Mouse (Mus musculus) ES-E14 (cell line): Measurements from ENCODE around the gene Ulk4. TPM values are rescaled to one million over a fixed set of nuclear protein-coding genes. Genes with fewer than 3 reads are reported as not detected.

Experiments
- DNase-seq: peaks from one replicate; pipeline ENCODE4 v3.0.0-alpha.2; 2013; ENCODE audit warnings: low read depth, low spot score
- H3K27ac ChIP-seq: 2 replicates; pipeline ENCODE4 v1.5.1; 2012; ENCODE audit warnings: low read depth, mild to moderate bottlenecking, low read length, moderate library complexity, mixed read lengths; ENCODE audit not compliant: poor library complexity, insufficient read depth, severe bottlenecking
- H3K36me3 ChIP-seq: 2 replicates; pipeline ENCODE4 v1.6.1; 2012; ENCODE audit warnings: mild to moderate bottlenecking, low read length, moderate library complexity, mixed read lengths; ENCODE audit not compliant: control insufficient read depth, poor library complexity, insufficient read depth, severe bottlenecking
- H3K4me1 ChIP-seq, 2 experiments: fragments of 150-350 bp in 1 of 2; sonication (generic) in 1 of 2; 2 replicates each; pipeline ENCODE4 v1.6.1; 2012; ENCODE audit warnings: low read length in 2 of 2, mild to moderate bottlenecking in 1 of 2, mixed read lengths in 1 of 2; ENCODE audit not compliant: control insufficient read depth in 2 of 2, insufficient read depth in 2 of 2, poor library complexity in 1 of 2
- H3K4me3 ChIP-seq, 2 experiments: fragments of 150-350 bp in 1 of 2; sonication (generic) in 1 of 2; 2 replicates each; pipeline ENCODE4 v1.5.1; 2012; ENCODE audit warnings: low read length in 2 of 2, low read depth in 1 of 2, mild to moderate bottlenecking in 1 of 2, mixed read lengths in 1 of 2; ENCODE audit not compliant: insufficient read depth in 1 of 2, poor library complexity in 1 of 2, severe bottlenecking in 1 of 2
- H3K9ac ChIP-seq: 2 replicates; pipeline ENCODE4 v1.6.1; 2012; ENCODE audit warnings: low read depth, mild to moderate bottlenecking, low read length, mixed read lengths; ENCODE audit not compliant: poor library complexity, insufficient read depth, severe bottlenecking
- H3K9me3 ChIP-seq: fragments of 150-350 bp; sonication (generic); 2 replicates; pipeline ENCODE4 v1.6.1; 2012; ENCODE audit warnings: low read depth, mild to moderate bottlenecking, low read length; ENCODE audit not compliant: control insufficient read depth, insufficient read depth
- CHD2 ChIP-seq: IDR thresholded peaks from 2 replicates; pipeline ENCODE4 v1.6.1; 2014; ENCODE audit warnings: mild to moderate bottlenecking, low read depth, low read length, inconsistent platforms
- HCFC1 ChIP-seq: IDR thresholded peaks from 2 replicates; pipeline ENCODE4 v1.6.1; 2012; ENCODE audit warnings: low read length, inconsistent platforms, borderline replicate concordance; ENCODE audit not compliant: insufficient read depth
- MAFK ChIP-seq: IDR thresholded peaks from 2 replicates; pipeline ENCODE4 v1.6.1; 2014; ENCODE audit warnings: mild to moderate bottlenecking, low read depth, low read length, inconsistent platforms; ENCODE audit not compliant: insufficient read depth
- ZC3H11A ChIP-seq: IDR thresholded peaks from 2 replicates; pipeline ENCODE4 v1.6.1; 2012; ENCODE audit warnings: low read depth, mild to moderate bottlenecking, inconsistent platforms, low read length, borderline replicate concordance
- ZNF384 ChIP-seq: IDR thresholded peaks from 2 replicates; pipeline ENCODE4 v1.6.1; 2012; ENCODE audit warnings: low read depth, low read length, inconsistent platforms
- in situ Hi-C, 2 experiments: fragments of 600-800 bp; cut with MboI; formaldehyde crosslinking; loops; one replicate each; pipeline ENCODE4 v1.15.1; 2025; ENCODE audit warnings: low sequenced_read_pairs in 2 of 2, inconsistent platforms in 1 of 2; ENCODE audit not compliant: unreplicated experiment in 2 of 2
- total RNA-seq: library from RNA; depleted of rRNA; stranded (reverse); fragments of 300-350 nt; gene quantifications from 2 replicates; pipeline ENCODE4 v1.2.3, GENCODE M21; 2012

Ulk4 gene
- total RNA-seq, 1 experiment = 31.5 TPM

DNA sequence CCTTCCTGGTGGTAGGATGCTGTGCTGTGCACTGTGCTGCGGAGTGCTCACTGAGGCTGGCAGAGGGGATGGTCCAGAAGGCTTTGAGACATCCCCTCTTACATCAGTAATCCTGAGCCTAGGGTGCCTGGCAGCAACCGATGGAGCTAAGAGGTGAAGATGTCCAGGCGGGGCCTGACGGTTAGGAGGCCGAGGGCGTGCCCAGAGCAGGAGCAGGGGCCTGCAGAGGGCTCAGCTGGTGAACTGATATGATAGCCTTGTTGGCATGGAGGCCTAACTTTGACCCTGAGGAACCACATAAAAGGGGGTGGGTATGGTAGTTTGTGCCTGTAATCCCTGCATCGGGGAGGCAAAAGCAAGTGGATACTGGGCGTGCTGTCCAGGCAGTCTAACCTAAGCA lies 293.1 kb downstream of the Ulk4 start:
- in situ Hi-C loops = no loop called here
- H3K27ac ChIP-seq = no peak overlapping the region
- no peaks in the 10 kb centered on the region for H3K4me1 ChIP-seq
- TF ChIP-seq HCFC1 = no peak
- no peak for TF ChIP-seq MAFK
- no peak for TF ChIP-seq CHD2
- no peak for TF ChIP-seq ZC3H11A
- TF ChIP-seq ZNF384 = no peak
- DNase-seq = no peak
- H3K4me3 ChIP-seq = no peak overlapping the region
- H3K9me3 ChIP-seq = no peaks in the 10 kb centered on the region
- H3K9ac ChIP-seq = no peak overlapping the region
- no peaks in the 10 kb centered on the region for H3K36me3 ChIP-seq

GRCm38 (mm10) chr9:120981777-120982176 lies 295.2 kb downstream of the Ulk4 start:
- H3K9ac ChIP-seq = no peak overlapping the region
- H3K9me3 ChIP-seq = no peaks in the 10 kb centered on the region
- H3K27ac ChIP-seq = no peak overlapping the region
- DNase-seq = no peak
- H3K36me3 ChIP-seq = no peaks in the 10 kb centered on the region
- no peak overlapping the region for H3K4me3 ChIP-seq
- no peaks in the 10 kb centered on the region for H3K4me1 ChIP-seq
- TF ChIP-seq CHD2 = no peak
- no peak for TF ChIP-seq ZC3H11A
- no peak for TF ChIP-seq MAFK
- TF ChIP-seq HCFC1 = no peak
- no peak for TF ChIP-seq ZNF384
- in situ Hi-C loops = no loop called here

- no peak for DNase-seq
- no peaks in the 10 kb centered on the region for H3K4me1 ChIP-seq
These were observed 300.1 kb downstream of the Ulk4 start for GRCm38 (mm10) chr9:120976856-120977255.

GRCm38 (mm10) chr9:120976158-120976557 lies 300.8 kb downstream of the Ulk4 start:
- Histone ChIP-seq H3K4me3 (no peak overlapping the region), H3K36me3 (no peaks in the 10 kb centered on the region), H3K27ac (no peak overlapping the region), H3K9me3 (no peaks in the 10 kb centered on the region), H3K4me1 (no peaks in the 10 kb centered on the region), H3K9ac (no peak overlapping the region)
- TF ChIP-seq CHD2 = no peak
- no peak for TF ChIP-seq ZNF384
- TF ChIP-seq HCFC1 = no peak
- TF ChIP-seq MAFK = no peak
- no peak for TF ChIP-seq ZC3H11A
- no peak for DNase-seq
- in situ Hi-C loops = no loop called here

More at GRCm38 (mm10) chr9:120976856-120977255, 300.1 kb downstream of the Ulk4 start:
- Histone ChIP-seq H3K9me3 (no peaks in the 10 kb centered on the region), H3K4me3 (no peak overlapping the region), H3K36me3 (no peaks in the 10 kb centered on the region), H3K27ac (no peak overlapping the region), H3K9ac (no peak overlapping the region)
- in situ Hi-C loops = no loop called here
- TF ChIP-seq HCFC1 (no peak), MAFK (no peak), ZC3H11A (no peak), ZNF384 (no peak), CHD2 (no peak)

GRCm38 (mm10) chr9:120974209-120974608 lies 302.8 kb downstream of the Ulk4 start:
- Histone ChIP-seq H3K9ac (no peak overlapping the region), H3K36me3 (no peaks in the 10 kb centered on the region), H3K9me3 (no peaks in the 10 kb centered on the region), H3K4me1 (no peaks in the 10 kb centered on the region), H3K4me3 (no peak overlapping the region), H3K27ac (no peak overlapping the region)
- no peak for DNase-seq
- TF ChIP-seq ZC3H11A = no peak
- no peak for TF ChIP-seq HCFC1
- no peak for TF ChIP-seq MAFK
- no peak for TF ChIP-seq ZNF384
- no peak for TF ChIP-seq CHD2
- in situ Hi-C loops = no loop called here
